Mouse (Mus musculus) neural tube, embryonic 11.5 days (tissue): Measurements from ENCODE around the gene Pcca. TPM values are rescaled to one million over a fixed set of nuclear protein-coding genes. Genes with fewer than 3 reads are reported as not detected.

Experiments
- ATAC-seq: fragments of 200-750 bp; cut with Nextera tagmentation; 2 replicates; pipeline ENCODE4 v1.8.0; 2017; ENCODE audit warnings: moderate number of reproducible peaks, mild to moderate bottlenecking, moderate TSS enrichment, moderate library complexity; ENCODE audit not compliant: insufficient read depth, low FRiP score, low TSS enrichment
- DNase-seq: peaks from one replicate; pipeline ENCODE4 v3.0.0-alpha.2; 2015; ENCODE audit warnings: low spot score
- H3K27ac ChIP-seq: fragments of 300-500 bp; sonication (generic); 2 replicates; pipeline ENCODE4 v1.5.1; 2014; ENCODE audit warnings: low read depth, mild to moderate bottlenecking, low read length
- H3K27me3 ChIP-seq: fragments of 300-500 bp; sonication (generic); 2 replicates; pipeline ENCODE4 v1.6.1; 2014; ENCODE audit warnings: mild to moderate bottlenecking, low read length, mixed read lengths; ENCODE audit not compliant: control insufficient read depth, insufficient read depth
- H3K36me3 ChIP-seq: fragments of 300-500 bp; sonication (generic); 2 replicates; pipeline ENCODE4 v1.6.1; 2014; ENCODE audit warnings: mild to moderate bottlenecking, low read length, moderate library complexity, mixed read lengths; ENCODE audit not compliant: control insufficient read depth, insufficient read depth
- H3K4me1 ChIP-seq: fragments of 300-500 bp; sonication (generic); 2 replicates; pipeline ENCODE4 v1.6.1; 2014; ENCODE audit warnings: low read length, mixed read lengths; ENCODE audit not compliant: control insufficient read depth, insufficient read depth
- H3K4me2 ChIP-seq: fragments of 300-500 bp; sonication (generic); 2 replicates; pipeline ENCODE4 v1.6.1; 2014; ENCODE audit warnings: low read depth, mild to moderate bottlenecking, moderate library complexity
- H3K4me3 ChIP-seq: fragments of 300-500 bp; sonication (generic); 2 replicates; pipeline ENCODE4 v1.5.1; 2014; ENCODE audit warnings: low read depth, low read length
- H3K9ac ChIP-seq: fragments of 300-500 bp; sonication (generic); 2 replicates; pipeline ENCODE4 v1.6.1; 2014; ENCODE audit warnings: mild to moderate bottlenecking, low read length
- H3K9me3 ChIP-seq: fragments of 300-500 bp; sonication (generic); 2 replicates; pipeline ENCODE4 v1.6.1; 2016; ENCODE audit warnings: low read length; ENCODE audit not compliant: control insufficient read depth
- whole genome bisulfite sequencing: fragments of 180-500 bp; shearing (Covaris S2); extraction: QIAGEN DNeasy Blood & Tissue Kit; methylation state at CpG from one replicate; pipeline ENCODE4 v1.1.7; 2014; 5-methylcytosine and 5-hydroxymethylcytosine counted together
- polyA plus RNA-seq: library from polyadenylated mRNA; unstranded; fragments of >200 nt; fragmentation: Nextera tagmentation; extraction: Ambion mirVana; gene quantifications from 2 replicates; pipeline ENCODE4 v1.2.1, GENCODE M21; 2014

The Pcca gene
- polyA plus RNA-seq, 1 experiment from 2014 or later = 33.4 TPM

DNA sequence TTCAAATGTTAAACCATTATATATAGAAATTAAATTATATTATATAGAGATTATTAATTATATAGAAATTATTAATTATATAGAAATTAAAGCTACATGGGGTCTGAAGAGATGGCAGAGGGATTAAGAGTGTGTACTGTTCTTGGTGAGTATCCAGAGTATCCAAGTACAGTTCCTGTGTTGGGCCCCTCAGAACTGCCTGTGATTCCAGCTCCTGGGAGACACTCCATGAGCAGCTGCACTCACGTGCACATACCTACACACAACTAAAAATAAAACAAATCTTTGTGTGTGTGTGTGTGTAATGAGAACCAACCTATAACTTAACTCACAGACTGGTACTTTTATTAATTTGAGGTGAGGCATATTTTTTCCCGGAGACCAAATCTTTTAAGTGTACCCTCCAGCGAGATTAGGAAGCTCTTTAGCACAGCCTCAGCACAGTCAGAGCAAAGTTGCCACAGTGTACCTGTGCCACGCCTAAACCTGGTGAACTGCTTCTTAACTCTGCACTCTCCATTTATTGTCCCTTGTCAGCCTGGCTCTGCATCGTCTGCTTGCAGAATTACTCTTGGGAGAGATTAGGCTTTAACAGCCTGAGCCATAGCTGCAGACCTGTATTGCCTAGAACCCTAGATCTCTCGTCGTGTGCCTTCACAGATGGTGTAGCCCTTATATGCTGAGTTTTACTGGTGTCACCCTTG lies 301.5 kb downstream of the Pcca start:
- peaks cover 2% of the 10 kb centered on the region; the same call in 1 of the 2 replicates for H3K4me1 ChIP-seq

DNA sequence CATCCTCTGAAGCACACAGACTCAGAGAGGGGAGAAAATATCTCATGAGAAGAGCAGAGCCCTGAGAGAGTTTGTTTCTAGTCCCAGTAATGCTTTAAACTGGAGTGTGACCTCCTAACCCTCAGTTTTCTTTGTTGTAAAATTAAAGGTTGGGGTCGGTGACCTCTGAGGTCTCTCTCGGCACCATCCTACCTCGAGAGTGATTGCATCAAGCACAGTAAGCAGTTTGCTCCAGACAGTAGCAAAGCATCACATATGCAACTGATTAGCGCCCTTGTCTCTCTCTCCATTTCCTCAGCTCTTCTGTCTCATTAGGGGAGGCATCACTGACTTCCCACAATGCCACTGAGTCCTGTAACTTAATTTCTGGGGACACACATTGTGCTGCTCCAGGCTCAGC lies 302.1 kb downstream of the Pcca start:
- Histone ChIP-seq H3K27ac (no peak overlapping the region), H3K9me3 (no peaks in the 10 kb centered on the region), H3K4me3 (no peak overlapping the region), H3K36me3 (no peaks in the 10 kb centered on the region), H3K4me1 (peaks cover 2% of the 10 kb centered on the region; the same call in 1 of the 2 replicates), H3K4me2 (no peak overlapping the region), H3K9ac (no peak overlapping the region), H3K27me3 (no peaks in the 10 kb centered on the region)
- WGBS = 18% methylated on average over 4 of the region's 4 CpGs
- ATAC-seq (no peak), DNase-seq (no peak)

More for the DNA sequence above, 301.5 kb downstream of the Pcca start:
- H3K9me3 ChIP-seq = no peaks in the 10 kb centered on the region
- no peak overlapping the region for H3K4me2 ChIP-seq
- no peak overlapping the region for H3K4me3 ChIP-seq
- WGBS = 49% methylated on average over 7 of the region's 7 CpGs
- ATAC-seq = no peak; the same call in 1 of the 2 replicates
- no peak overlapping the region for H3K9ac ChIP-seq
- H3K27ac ChIP-seq = no peak overlapping the region
- no peak for DNase-seq
- no peaks in the 10 kb centered on the region for H3K27me3 ChIP-seq
- no peaks in the 10 kb centered on the region for H3K36me3 ChIP-seq

DNA sequence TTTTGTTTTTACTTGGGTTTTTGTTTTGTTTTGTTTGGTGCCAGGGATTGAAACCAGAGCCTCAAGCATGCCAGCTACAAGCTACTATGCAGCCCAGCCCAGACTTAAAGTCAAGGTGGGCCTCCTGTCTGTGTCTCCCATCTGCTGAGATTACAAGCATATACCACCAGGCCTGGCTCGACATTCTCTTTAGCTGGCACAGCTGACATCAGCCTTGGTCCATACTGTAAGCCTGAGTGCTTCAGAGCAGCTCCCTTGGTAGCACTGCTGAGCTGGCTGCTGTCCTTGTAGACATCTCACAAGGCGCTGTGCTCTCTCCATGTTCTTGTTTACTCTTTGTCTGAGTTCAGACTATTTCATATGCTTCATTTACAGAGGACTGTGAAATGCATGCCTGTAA lies 302.9 kb downstream of the Pcca start:
- no peak overlapping the region for H3K4me3 ChIP-seq
- H3K4me2 ChIP-seq = no peak overlapping the region
- H3K4me1 ChIP-seq = peaks cover 2% of the 10 kb centered on the region; the same call in 1 of the 2 replicates
- DNase-seq = no peak
- 70% methylated on average over 2 of the region's 2 CpGs for WGBS
- no peak overlapping the region for H3K27ac ChIP-seq
- no peaks in the 10 kb centered on the region for H3K36me3 ChIP-seq
- no peaks in the 10 kb centered on the region for H3K27me3 ChIP-seq
- H3K9me3 ChIP-seq = no peaks in the 10 kb centered on the region
- no peak for ATAC-seq
- H3K9ac ChIP-seq = no peak overlapping the region

DNA sequence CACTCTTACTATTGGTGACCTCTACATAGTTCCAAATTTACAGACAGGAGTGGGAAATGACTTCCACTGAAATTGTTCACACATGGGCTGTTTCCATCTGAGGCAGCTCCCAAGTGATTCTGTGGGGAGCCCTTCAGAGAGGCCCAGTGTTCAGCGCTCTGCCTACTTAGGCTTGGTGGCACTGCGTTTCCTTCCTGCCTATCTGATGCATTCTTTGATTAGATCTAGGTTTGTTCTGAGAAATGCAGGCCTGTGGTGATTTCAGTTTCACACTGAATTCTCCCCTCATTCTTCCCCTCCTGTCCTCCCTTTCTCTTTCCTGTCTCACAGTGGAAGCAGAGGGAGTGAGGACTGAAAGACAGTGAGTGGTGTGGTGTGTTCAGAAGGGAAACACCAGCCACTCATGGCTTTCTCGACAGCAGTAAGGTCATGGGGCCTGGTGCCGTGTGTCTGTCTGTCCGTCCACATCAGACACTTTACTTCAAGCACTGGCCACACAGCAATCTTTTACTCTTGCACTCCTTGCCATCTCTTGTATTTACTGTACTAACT lies 318.5 kb downstream of the Pcca start:
- no peak overlapping the region for H3K27ac ChIP-seq
- WGBS = 85% methylated on average over 5 of the region's 5 CpGs

DNA sequence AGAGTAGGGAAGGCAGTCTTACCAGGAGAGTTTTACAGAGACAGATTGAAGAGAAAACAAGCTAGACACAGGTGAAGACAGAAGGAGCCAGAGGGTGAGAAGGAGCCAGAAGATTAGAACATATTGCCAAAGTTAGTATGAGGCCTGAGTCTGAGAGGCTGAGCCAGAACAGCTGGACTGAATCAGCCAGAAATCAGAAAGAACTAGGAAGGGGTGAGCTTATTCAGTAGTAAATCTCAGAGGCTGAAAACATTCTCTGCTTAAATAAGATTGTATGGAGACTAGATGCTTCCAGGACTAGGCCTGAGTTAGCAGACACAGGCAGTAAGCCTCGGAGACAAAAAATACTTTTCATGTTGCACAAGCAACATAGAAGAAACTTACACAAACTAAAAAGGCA lies 325.7 kb downstream of the Pcca start:
- no peaks in the 10 kb centered on the region for H3K9me3 ChIP-seq
- no peak overlapping the region for H3K9ac ChIP-seq
- DNase-seq = no peak
- H3K4me1 ChIP-seq = no peaks in the 10 kb centered on the region
- no peak overlapping the region for H3K4me2 ChIP-seq
- no peak for ATAC-seq
- H3K27ac ChIP-seq = no peak overlapping the region
- H3K27me3 ChIP-seq = no peaks in the 10 kb centered on the region
- 88% methylated on average over 1 of the region's 1 CpGs for WGBS
- H3K36me3 ChIP-seq = no peaks in the 10 kb centered on the region
- no peak overlapping the region for H3K4me3 ChIP-seq

More for the DNA sequence above, 318.5 kb downstream of the Pcca start:
- DNase-seq (no peak), ATAC-seq (no peak)
- Histone ChIP-seq H3K4me2 (no peak overlapping the region), H3K9me3 (no peaks in the 10 kb centered on the region), H3K4me3 (no peak overlapping the region), H3K27me3 (no peaks in the 10 kb centered on the region), H3K4me1 (no peaks in the 10 kb centered on the region), H3K36me3 (no peaks in the 10 kb centered on the region), H3K9ac (no peak overlapping the region)

DNA sequence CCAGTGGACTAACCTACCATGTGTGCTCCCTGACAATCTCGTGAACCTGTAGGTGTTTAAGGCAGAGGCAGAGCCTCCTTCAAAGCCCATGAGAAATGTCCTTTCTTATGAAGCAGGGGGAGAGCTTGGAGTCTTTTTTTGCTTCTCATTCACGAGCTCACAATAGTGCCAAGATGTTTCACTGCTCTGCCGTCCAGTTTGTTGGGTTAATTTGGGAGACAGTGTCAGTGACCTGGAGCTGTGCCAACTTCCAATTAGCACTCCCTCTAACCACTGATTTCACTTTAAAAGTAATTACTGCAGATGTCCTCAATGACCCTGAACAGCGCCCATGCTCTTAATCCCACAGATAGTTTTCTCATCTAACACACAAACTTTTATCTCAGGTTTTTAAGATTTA lies 328.5 kb downstream of the Pcca start:
- Histone ChIP-seq H3K4me3 (no peak overlapping the region), H3K27ac (no peak overlapping the region), H3K27me3 (no peaks in the 10 kb centered on the region), H3K36me3 (no peaks in the 10 kb centered on the region), H3K4me2 (no peak overlapping the region), H3K9ac (no peak overlapping the region), H3K4me1 (no peaks in the 10 kb centered on the region), H3K9me3 (no peaks in the 10 kb centered on the region)
- no peak for ATAC-seq
- 63% methylated on average over 4 of the region's 4 CpGs for WGBS
- DNase-seq = no peak

DNA sequence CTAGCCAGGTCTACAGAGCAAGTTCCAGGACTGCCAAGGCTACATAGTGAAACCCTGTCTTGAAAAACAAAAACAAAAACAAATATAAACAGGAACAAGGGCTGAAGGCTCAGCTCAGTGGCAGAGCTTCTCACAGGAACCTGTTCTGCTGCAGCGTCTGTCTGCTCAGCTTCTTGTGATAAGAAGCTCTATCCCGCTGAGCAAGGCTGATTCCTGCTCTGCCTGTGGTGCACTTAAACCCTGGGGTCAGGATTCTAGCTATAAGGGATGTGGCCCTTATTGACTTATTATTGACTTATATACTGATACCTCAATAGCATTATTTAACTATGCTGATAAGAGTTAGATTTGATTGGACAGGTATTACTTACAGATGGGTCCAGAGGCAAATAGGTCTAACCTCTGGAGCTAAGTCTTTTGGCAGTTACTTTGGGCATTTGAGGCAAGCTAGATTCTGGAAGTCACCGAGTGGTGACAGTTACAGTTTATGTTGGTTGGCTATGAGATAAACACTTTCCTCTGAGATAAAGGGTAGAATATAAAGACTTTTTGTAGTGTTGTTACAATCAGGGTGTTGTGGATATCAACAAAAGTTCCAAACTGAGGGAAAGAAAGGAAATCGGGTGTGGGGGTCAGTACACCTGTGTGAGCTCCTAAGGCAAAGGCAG lies 331.5 kb downstream of the Pcca start:
- Histone ChIP-seq H3K36me3 (no peaks in the 10 kb centered on the region), H3K4me3 (no peak overlapping the region), H3K27ac (no peak overlapping the region), H3K4me2 (no peak overlapping the region), H3K9me3 (no peaks in the 10 kb centered on the region), H3K27me3 (no peaks in the 10 kb centered on the region), H3K4me1 (peaks cover 3% of the 10 kb centered on the region; the same call in 1 of the 2 replicates), H3K9ac (no peak overlapping the region)
- 86% methylated on average over 4 of the region's 4 CpGs for WGBS
- DNase-seq (no peak), ATAC-seq (no peak)

DNA sequence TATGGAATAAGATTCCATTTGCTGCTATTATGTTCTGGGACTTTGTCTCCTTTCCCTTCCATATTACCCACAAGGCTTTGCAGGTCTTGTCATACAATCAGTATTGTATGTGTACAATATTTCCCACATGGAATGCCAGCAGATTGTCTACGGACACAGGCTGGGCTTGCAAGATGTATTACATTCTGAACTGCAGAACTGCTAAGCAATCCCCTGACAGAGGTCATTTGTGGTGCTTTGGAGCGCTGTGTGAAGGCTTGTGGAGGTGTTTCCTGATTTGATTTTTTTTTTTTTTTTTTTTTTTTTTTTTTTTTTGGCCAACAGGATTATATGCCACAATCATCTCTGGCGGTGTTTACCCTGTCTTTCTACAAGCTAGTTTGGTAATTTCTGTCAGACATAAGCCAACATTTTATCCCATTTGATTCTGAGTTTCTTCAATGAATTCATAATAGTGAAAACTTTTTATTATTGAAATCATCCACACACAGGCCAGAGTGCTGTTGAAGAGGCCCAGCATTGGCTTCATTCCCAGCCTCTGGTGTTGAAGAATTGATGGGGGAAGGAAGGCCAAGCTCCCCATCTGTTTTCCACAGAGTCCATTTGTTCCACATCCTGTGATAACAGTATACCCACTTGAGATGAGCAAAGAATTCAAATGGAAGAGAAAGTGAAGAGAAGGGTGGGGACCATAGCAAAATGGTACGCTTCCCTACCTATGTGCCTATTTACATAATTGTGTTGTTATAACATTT lies 333.6 kb downstream of the Pcca start:
- no peak for DNase-seq
- Histone ChIP-seq H3K9me3 (no peaks in the 10 kb centered on the region), H3K4me3 (no peak overlapping the region), H3K36me3 (no peaks in the 10 kb centered on the region), H3K27ac (no peak overlapping the region), H3K27me3 (no peaks in the 10 kb centered on the region), H3K4me1 (peaks cover 8% of the 10 kb centered on the region; the same call in 1 of the 2 replicates), H3K4me2 (no peak overlapping the region), H3K9ac (no peak overlapping the region)
- 87% methylated on average over 4 of the region's 4 CpGs for WGBS
- no peak for ATAC-seq
